Mouse (Mus musculus): Measurements from ENCODE around the gene Naa10. TPM values are rescaled to one million over a fixed set of nuclear protein-coding genes. Genes with fewer than 3 reads are reported as not detected.
A peak's percentile ranks its signal among the peaks of the same experiment; 100 is the strongest.

The Naa10 gene
- polyA plus RNA-seq, 1 experiment from 2014 or later, result 110 TPM

DNA sequence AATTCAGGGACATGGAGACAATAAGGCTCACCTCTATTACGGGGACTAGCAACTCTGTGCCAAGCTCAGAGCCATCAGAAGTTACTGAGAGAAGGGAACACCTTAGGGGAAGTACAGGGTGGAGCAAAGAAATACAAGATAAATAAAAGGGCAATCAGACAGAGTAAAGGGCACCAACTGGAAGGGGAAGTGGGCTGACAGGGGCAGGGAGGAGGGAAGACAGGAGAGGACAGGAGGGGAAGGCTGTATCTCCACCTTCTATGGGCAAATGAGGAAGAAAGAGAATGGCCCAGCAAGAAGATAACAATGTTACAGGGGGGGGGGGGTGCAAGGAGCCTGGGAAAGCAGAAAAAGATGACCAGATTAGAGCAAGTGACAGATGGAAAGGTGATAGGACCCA is 44.7 kb downstream of the Naa10 start:
- ATAC-seq (ENCODE audit: low read depth), result no peak

DNA sequence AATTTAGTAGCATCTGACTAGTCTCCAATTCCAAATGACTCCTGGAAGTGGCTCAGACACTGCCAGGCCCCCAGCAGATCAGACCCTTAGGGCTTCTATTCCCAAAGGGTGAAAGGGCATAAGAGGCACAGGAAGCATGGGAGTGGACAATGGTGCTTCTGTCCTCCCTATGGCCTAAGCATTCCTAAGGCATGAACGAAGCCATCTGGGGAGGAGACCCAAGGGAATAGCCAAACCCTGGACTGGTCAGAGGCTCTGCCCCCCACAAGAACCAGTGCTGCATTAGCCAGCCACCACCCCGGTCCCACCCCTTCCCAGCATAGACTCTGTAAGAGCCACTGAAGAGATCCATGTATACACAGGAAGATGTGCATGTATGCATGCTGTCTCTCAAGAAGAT is 45.9 kb downstream of the Naa10 start:
- peaks cover 12% of the 10 kb centered on the region for H3K27me3 ChIP-seq (replicated peaks; ENCODE audit: control insufficient read depth, insufficient read depth, low read length)
- H3K27ac ChIP-seq (replicated peaks; ENCODE audit: low read depth, low read length), result no peak overlapping the region
- 44% methylated on average over 2 of the region's 2 CpGs for WGBS
- H3K36me3 ChIP-seq (ENCODE audit: control insufficient read depth, insufficient read depth, low read length), result no peaks in the 10 kb centered on the region
- no peak overlapping the region for H3K4me3 ChIP-seq (ENCODE audit: low read depth, low read length)
- DNase-seq (ENCODE audit: low spot score), result no peak
- H3K4me1 ChIP-seq (ENCODE audit: control insufficient read depth, insufficient read depth, low read length), result no peaks in the 10 kb centered on the region
- ATAC-seq (ENCODE audit: low read depth), result 0 out of 2 replicates have a peak, but pooled peaks have one; percentile 31
- no peaks in the 10 kb centered on the region for H3K9me3 ChIP-seq (ENCODE audit: control insufficient read depth, low read length)
- H3K9ac ChIP-seq (ENCODE audit: low read depth, low read length), result no peak overlapping the region
- no peak overlapping the region for H3K4me2 ChIP-seq (ENCODE audit: low read depth, low read length)

More for the DNA sequence above, 44.7 kb downstream of the Naa10 start:
- Histone ChIP-seq H3K36me3 (ENCODE audit: control insufficient read depth, insufficient read depth, low read length) (no peaks in the 10 kb centered on the region), H3K4me2 (ENCODE audit: low read depth, low read length) (no peak overlapping the region), H3K4me3 (ENCODE audit: low read depth, low read length) (no peak overlapping the region), H3K4me1 (ENCODE audit: control insufficient read depth, insufficient read depth, low read length) (no peaks in the 10 kb centered on the region), H3K9me3 (ENCODE audit: control insufficient read depth, low read length) (no peaks in the 10 kb centered on the region), H3K27ac (replicated peaks; ENCODE audit: low read depth, low read length) (no peak overlapping the region), H3K27me3 (replicated peaks; ENCODE audit: control insufficient read depth, insufficient read depth, low read length) (peaks cover 14% of the 10 kb centered on the region), H3K9ac (ENCODE audit: low read depth, low read length) (no peak overlapping the region)
- 55% methylated on average over 1 of the region's 1 CpGs for WGBS
- DNase-seq (ENCODE audit: low spot score), result no peak

DNA sequence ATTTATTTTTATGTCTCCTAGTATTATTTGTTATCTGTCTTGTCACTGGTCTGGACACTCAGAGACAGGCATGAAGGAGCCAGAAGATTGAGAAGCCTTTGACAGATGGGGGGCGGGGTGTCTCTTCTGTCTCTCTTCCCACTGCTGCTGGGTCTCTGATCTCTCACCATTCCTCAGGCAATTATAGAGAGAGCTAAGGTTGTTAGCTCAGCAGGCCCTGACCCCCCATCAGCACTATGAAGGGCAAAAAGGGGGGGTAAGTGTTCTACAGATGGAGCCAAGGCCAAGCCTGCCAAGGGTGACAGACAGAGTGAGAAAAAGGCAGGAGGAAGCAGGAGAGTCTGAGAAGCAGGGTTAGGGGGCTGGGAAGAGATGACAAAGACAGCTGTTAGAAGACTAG is 49.8 kb downstream of the Naa10 start:
- H3K27ac ChIP-seq (replicated peaks; ENCODE audit: low read depth, low read length), result no peak overlapping the region
- H3K4me3 ChIP-seq (ENCODE audit: low read depth, low read length), result no peak overlapping the region
- no peak for DNase-seq (ENCODE audit: low spot score)
- no peaks in the 10 kb centered on the region for H3K4me1 ChIP-seq (ENCODE audit: control insufficient read depth, insufficient read depth, low read length)
- no peak overlapping the region for H3K9ac ChIP-seq (ENCODE audit: low read depth, low read length)
- ATAC-seq (ENCODE audit: low read depth), result no peak
- H3K36me3 ChIP-seq (ENCODE audit: control insufficient read depth, insufficient read depth, low read length), result no peaks in the 10 kb centered on the region
- WGBS, result 62% methylated on average over 1 of the region's 1 CpGs
- no peaks in the 10 kb centered on the region for H3K27me3 ChIP-seq (replicated peaks; ENCODE audit: control insufficient read depth, insufficient read depth, low read length)
- H3K4me2 ChIP-seq (ENCODE audit: low read depth, low read length), result no peak overlapping the region
- H3K9me3 ChIP-seq (ENCODE audit: control insufficient read depth, low read length), result no peaks in the 10 kb centered on the region

DNA sequence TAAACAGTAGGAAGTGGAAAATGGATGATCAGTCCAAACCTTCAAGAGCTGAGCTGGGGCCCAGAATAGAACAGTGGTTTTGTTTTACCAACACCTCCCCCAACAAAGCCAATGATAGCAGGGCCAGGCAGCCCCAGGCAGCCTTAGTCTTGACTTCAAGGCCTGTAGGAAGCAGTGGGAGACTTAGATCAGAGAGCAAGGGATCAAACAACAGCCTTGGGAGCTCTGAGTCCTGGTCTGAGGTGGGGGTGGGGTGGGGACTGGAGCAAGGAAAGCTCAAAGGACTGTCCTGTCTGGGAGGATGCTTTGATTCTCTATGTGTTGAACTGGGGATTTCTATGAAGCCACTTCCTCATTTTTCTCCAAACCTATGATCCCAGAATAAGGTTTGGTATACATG is 50.3 kb downstream of the Naa10 start:
- no peaks in the 10 kb centered on the region for H3K4me1 ChIP-seq (ENCODE audit: control insufficient read depth, insufficient read depth, low read length)
- no peak overlapping the region for H3K9ac ChIP-seq (ENCODE audit: low read depth, low read length)
- no peaks in the 10 kb centered on the region for H3K9me3 ChIP-seq (ENCODE audit: control insufficient read depth, low read length)
- no peak for ATAC-seq (ENCODE audit: low read depth)
- no peak for DNase-seq (ENCODE audit: low spot score)
- H3K4me2 ChIP-seq (ENCODE audit: low read depth, low read length), result no peak overlapping the region
- H3K4me3 ChIP-seq (ENCODE audit: low read depth, low read length), result no peak overlapping the region
- H3K27ac ChIP-seq (replicated peaks; ENCODE audit: low read depth, low read length), result no peak overlapping the region
- no peaks in the 10 kb centered on the region for H3K27me3 ChIP-seq (replicated peaks; ENCODE audit: control insufficient read depth, insufficient read depth, low read length)
- no peaks in the 10 kb centered on the region for H3K36me3 ChIP-seq (ENCODE audit: control insufficient read depth, insufficient read depth, low read length)

DNA sequence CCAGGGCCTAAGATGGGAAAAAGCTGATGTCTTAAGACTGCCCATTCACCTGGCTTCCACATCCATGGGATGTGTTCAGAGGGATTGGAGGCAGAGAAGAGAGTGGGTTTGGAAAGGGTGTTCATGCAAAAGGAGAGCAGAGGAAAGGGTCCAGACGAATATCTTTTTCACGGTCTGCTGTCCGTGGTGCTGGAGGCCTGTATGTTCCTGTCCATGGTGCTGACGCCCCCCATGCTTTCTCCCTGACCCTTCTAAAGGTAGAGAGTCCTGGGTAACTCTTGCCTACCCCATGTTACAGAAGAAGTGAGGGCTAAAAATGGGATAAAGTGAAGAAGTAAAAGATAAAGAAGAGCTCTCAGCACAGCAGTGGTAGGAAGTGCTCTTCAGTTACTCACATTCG is 52.4 kb downstream of the Naa10 start:
- Histone ChIP-seq H3K4me3 (ENCODE audit: low read depth, low read length) (no peak overlapping the region), H3K4me1 (ENCODE audit: control insufficient read depth, insufficient read depth, low read length) (no peaks in the 10 kb centered on the region), H3K4me2 (ENCODE audit: low read depth, low read length) (no peak overlapping the region), H3K9me3 (ENCODE audit: control insufficient read depth, low read length) (no peaks in the 10 kb centered on the region), H3K36me3 (ENCODE audit: control insufficient read depth, insufficient read depth, low read length) (no peaks in the 10 kb centered on the region), H3K9ac (ENCODE audit: low read depth, low read length) (no peak overlapping the region), H3K27ac (replicated peaks; ENCODE audit: low read depth, low read length) (no peak overlapping the region), H3K27me3 (replicated peaks; ENCODE audit: control insufficient read depth, insufficient read depth, low read length) (no peaks in the 10 kb centered on the region)
- ATAC-seq (ENCODE audit: low read depth) (no peak), DNase-seq (ENCODE audit: low spot score) (peak; percentile 26)
- 13% methylated on average over 5 of the region's 5 CpGs for WGBS

DNA sequence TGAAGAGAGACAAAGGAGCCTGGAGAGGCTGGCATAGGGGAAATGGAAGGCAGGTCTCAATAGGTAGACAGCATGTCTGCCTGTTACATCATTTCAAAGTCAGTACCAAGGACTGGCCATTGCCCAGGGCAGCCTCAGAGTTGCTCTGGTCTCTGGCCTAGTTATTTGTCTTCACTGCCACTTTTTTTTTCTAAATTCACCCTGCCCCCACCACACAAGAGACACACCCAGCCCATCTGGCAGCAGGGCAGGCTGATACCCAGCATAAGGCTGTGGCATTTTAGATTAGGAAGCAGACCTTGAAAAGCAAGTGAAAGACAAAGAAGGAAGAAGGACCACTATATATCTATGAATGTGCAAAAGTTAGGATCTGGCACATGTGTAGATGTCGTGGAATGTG is 53.9 kb downstream of the Naa10 start:
- DNase-seq (ENCODE audit: low spot score) (no peak), ATAC-seq (ENCODE audit: low read depth) (no peak)
- Histone ChIP-seq H3K27me3 (replicated peaks; ENCODE audit: control insufficient read depth, insufficient read depth, low read length) (no peaks in the 10 kb centered on the region), H3K4me3 (ENCODE audit: low read depth, low read length) (no peak overlapping the region), H3K9me3 (ENCODE audit: control insufficient read depth, low read length) (no peaks in the 10 kb centered on the region), H3K4me1 (ENCODE audit: control insufficient read depth, insufficient read depth, low read length) (no peaks in the 10 kb centered on the region), H3K4me2 (ENCODE audit: low read depth, low read length) (no peak overlapping the region), H3K36me3 (ENCODE audit: control insufficient read depth, insufficient read depth, low read length) (no peaks in the 10 kb centered on the region), H3K27ac (replicated peaks; ENCODE audit: low read depth, low read length) (no peak overlapping the region), H3K9ac (ENCODE audit: low read depth, low read length) (no peak overlapping the region)
- 83% methylated on average over 1 of the region's 1 CpGs for WGBS

DNA sequence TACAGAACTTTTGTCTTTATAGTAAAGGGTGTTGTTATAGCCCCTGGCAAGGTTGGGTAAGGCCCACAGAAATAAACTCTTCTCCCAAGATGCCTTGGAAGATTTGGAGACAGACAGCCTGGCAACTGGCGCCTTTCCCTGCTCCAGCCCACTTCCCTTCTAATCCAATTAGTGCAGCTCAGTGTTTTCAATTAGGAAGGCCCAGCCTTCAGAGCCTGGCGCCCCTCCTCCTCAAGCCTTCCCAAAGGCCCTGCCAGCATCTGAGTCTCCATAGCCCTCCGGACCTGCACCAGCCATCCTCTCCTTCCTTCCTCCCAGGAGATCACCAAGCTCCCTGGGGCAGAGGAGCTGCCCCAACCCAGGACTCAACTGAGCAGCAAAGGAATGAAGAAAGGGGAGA is 54.5 kb downstream of the Naa10 start:
- no peak overlapping the region for H3K4me3 ChIP-seq (ENCODE audit: low read depth, low read length)
- H3K27me3 ChIP-seq (replicated peaks; ENCODE audit: control insufficient read depth, insufficient read depth, low read length), result no peaks in the 10 kb centered on the region
- H3K36me3 ChIP-seq (ENCODE audit: control insufficient read depth, insufficient read depth, low read length), result no peaks in the 10 kb centered on the region
- no peak overlapping the region for H3K4me2 ChIP-seq (ENCODE audit: low read depth, low read length)
- H3K27ac ChIP-seq (replicated peaks; ENCODE audit: low read depth, low read length), result no peak overlapping the region
- no peak overlapping the region for H3K9ac ChIP-seq (ENCODE audit: low read depth, low read length)
- no peaks in the 10 kb centered on the region for H3K9me3 ChIP-seq (ENCODE audit: control insufficient read depth, low read length)
- WGBS, result 12% methylated on average over 2 of the region's 3 CpGs
- peak; percentile 13 for DNase-seq (ENCODE audit: low spot score)
- H3K4me1 ChIP-seq (ENCODE audit: control insufficient read depth, insufficient read depth, low read length), result no peaks in the 10 kb centered on the region
- ATAC-seq (ENCODE audit: low read depth), result peak; percentile 41; the same call in 1 of the 2 replicates

Other genes with a start within 250 kb of the Naa10 start
- gene Slc6a8, start 248.8 kb downstream of the Naa10 start, polyA plus RNA-seq (2014; fragmentation: Nextera tagmentation; extraction: Ambion mirVana), result 8.8 and 10.1 TPM in 2 replicates
- gene Bcap31, start 205.8 kb downstream of the Naa10 start, polyA plus RNA-seq (2014; fragmentation: Nextera tagmentation; extraction: Ambion mirVana), result 240 and 244 TPM in 2 replicates
- 14.7 and 15.7 TPM in 2 replicates for gene Abcd1, start 205.3 kb downstream of the Naa10 start, polyA plus RNA-seq (2014; fragmentation: Nextera tagmentation; extraction: Ambion mirVana)
- 0.90 and 1.1 TPM in 2 replicates for gene Plxnb3, start 164.9 kb downstream of the Naa10 start, polyA plus RNA-seq (2014; fragmentation: Nextera tagmentation; extraction: Ambion mirVana)
- gene Srpk3, start 147.5 kb downstream of the Naa10 start, polyA plus RNA-seq (2014; fragmentation: Nextera tagmentation; extraction: Ambion mirVana), result 54.6 and 63.2 TPM in 2 replicates
- gene Idh3g, start 135.0 kb downstream of the Naa10 start, polyA plus RNA-seq (2014; fragmentation: Nextera tagmentation; extraction: Ambion mirVana), result 193 and 211 TPM in 2 replicates
- gene Ssr4, start 134.9 kb downstream of the Naa10 start, polyA plus RNA-seq (2014; fragmentation: Nextera tagmentation; extraction: Ambion mirVana), result 259 and 277 TPM in 2 replicates
- 1.1 and 1.8 TPM in 2 replicates for gene Pdzd4, start 97.0 kb downstream of the Naa10 start, polyA plus RNA-seq (2014; fragmentation: Nextera tagmentation; extraction: Ambion mirVana)
- gene Avpr2, start 29.8 kb downstream of the Naa10 start, polyA plus RNA-seq (2014; fragmentation: Nextera tagmentation; extraction: Ambion mirVana), result 0.14 TPM in 1 of 2 replicates, not detected in the other
- 9.7 and 10.2 TPM in 2 replicates for gene L1cam, start 25.8 kb downstream of the Naa10 start, polyA plus RNA-seq (2014; fragmentation: Nextera tagmentation; extraction: Ambion mirVana)
- gene Arhgap4, start 74 bp downstream of the Naa10 start, polyA plus RNA-seq (2014; fragmentation: Nextera tagmentation; extraction: Ambion mirVana), result 2.3 and 4.5 TPM in 2 replicates
- 36.1 and 38.1 TPM in 2 replicates for gene Renbp, start 8.9 kb upstream of the Naa10 start, polyA plus RNA-seq (2014; fragmentation: Nextera tagmentation; extraction: Ambion mirVana)
- 60.2 and 63.6 TPM in 2 replicates for gene Hcfc1, start 44.4 kb upstream of the Naa10 start, polyA plus RNA-seq (2014; fragmentation: Nextera tagmentation; extraction: Ambion mirVana)
- gene Irak1, start 102.0 kb upstream of the Naa10 start, polyA plus RNA-seq (2014; fragmentation: Nextera tagmentation; extraction: Ambion mirVana), result 43.3 and 48.2 TPM in 2 replicates
- gene Opn1mw, start 205.5 kb upstream of the Naa10 start, polyA plus RNA-seq (2014; fragmentation: Nextera tagmentation; extraction: Ambion mirVana), result not detected in 2 replicates
- 10.4 and 11.3 TPM in 2 replicates for gene Mecp2, start 213.4 kb upstream of the Naa10 start, polyA plus RNA-seq (2014; fragmentation: Nextera tagmentation; extraction: Ambion mirVana)
- gene Tex28, start 245.9 kb upstream of the Naa10 start, polyA plus RNA-seq (2014; fragmentation: Nextera tagmentation; extraction: Ambion mirVana), result not detected in 2 replicates